Mouse (Mus musculus): ENCODE data around the gene Fam102a. TPM values are rescaled to one million over a fixed set of nuclear protein-coding genes. Genes with fewer than 3 reads are reported as not detected.
A peak's percentile ranks its signal among the peaks of the same experiment; 100 is the strongest.

Fam102a gene
- polyA plus RNA-seq, 1 experiment from 2014 or later: 21.0 TPM

DNA sequence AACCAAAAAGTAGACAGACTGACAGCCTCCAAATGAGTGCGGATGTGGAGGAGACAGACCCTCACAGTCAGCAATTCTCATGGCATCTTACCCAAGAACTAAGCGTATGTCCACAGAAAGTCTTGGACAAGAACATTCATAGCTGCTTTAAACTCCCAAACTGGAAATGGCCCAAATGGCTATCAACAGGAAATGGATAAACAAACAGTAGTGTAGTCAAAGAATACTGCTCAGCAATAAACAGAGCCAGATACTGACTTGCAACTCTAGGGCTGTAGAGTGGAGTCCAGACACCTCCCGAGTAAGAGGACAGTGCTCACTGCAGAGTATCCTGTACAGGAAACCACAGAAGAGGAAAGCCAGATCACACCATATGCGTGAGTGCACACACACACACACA is 35.8 kb upstream of the Fam102a start:
- Histone ChIP-seq H3K27ac (replicated peaks) (no peak overlapping the region), H3K4me1 (0 out of 2 replicates have a peak, but pooled peaks cover 4% of the 10 kb centered on the region), H3K4me2 (replicated peaks) (no peak overlapping the region), H3K36me3 (no peaks in the 10 kb centered on the region), H3K4me3 (replicated peaks) (no peak overlapping the region), H3K9me3 (replicated peaks) (no peaks in the 10 kb centered on the region), H3K9ac (no peak overlapping the region), H3K27me3 (no peaks in the 10 kb centered on the region)
- 89% methylated on average over 4 of the region's 4 CpGs for WGBS
- ATAC-seq (ENCODE audit: insufficient number of reproducible peaks, low FRiP score, low TSS enrichment, low read depth): no peak

DNA sequence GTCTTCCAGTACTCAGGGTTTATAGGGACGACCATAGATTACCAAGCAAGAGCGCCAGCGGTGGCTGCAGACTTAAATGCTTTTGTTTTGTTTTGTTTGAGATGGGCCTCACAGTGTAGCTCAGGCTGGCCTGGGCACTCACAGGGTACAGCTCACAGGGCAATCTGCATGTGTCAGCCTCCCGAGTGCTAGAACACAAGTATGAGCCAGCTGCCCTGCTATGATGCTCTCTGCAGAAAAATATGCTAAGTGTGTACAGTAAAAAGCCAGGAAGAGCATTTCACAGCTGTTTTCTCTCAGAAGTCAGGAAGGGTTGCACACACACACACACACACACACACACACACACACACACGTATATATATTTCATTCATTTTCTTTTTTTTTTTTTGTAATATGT is 34.7 kb upstream of the Fam102a start:
- no peak overlapping the region for H3K27ac ChIP-seq (replicated peaks)
- no peaks in the 10 kb centered on the region for H3K4me1 ChIP-seq
- H3K4me3 ChIP-seq (replicated peaks): no peak overlapping the region
- no peaks in the 10 kb centered on the region for H3K27me3 ChIP-seq
- no peaks in the 10 kb centered on the region for H3K36me3 ChIP-seq
- H3K9ac ChIP-seq: no peak overlapping the region
- 69% methylated on average over 5 of the region's 5 CpGs for WGBS
- ATAC-seq (ENCODE audit: insufficient number of reproducible peaks, low FRiP score, low TSS enrichment, low read depth): no peak
- H3K4me2 ChIP-seq (replicated peaks): no peak overlapping the region
- no peaks in the 10 kb centered on the region for H3K9me3 ChIP-seq (replicated peaks)

DNA sequence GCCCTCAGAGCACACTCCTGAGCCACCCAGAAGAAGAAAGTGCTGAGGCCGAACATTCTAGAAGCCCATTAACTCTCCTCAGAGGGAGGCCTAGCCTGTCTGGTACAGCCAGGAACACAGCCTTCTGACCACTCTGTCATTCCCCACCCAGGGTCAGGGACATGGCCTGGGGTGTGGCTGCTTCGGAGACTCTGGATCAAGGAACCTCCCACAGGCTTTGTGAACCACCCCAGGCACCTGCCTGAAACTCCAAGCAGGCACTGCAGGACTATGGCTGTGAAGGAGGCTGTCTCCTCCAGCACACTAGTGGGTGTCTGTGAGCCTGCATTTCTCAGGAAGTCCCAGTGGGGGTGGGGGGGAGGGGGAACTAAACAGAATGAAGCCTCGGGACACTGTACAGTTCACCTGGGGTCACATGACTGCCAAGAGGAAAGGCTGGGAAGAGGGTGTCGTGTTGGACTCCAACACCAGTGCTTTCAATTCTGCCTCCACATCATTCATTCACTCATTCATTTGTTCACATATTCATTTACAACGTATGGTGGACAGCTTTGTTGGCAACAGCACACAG is 33.3 kb upstream of the Fam102a start:
- 46% methylated on average over 5 of the region's 5 CpGs for WGBS
- H3K4me1 ChIP-seq: no peaks in the 10 kb centered on the region
- H3K27me3 ChIP-seq: no peaks in the 10 kb centered on the region
- no peak overlapping the region for H3K9ac ChIP-seq
- H3K27ac ChIP-seq (replicated peaks): no peak overlapping the region
- no peaks in the 10 kb centered on the region for H3K9me3 ChIP-seq (replicated peaks)
- H3K36me3 ChIP-seq: no peaks in the 10 kb centered on the region
- no peak overlapping the region for H3K4me2 ChIP-seq (replicated peaks)
- ATAC-seq (ENCODE audit: insufficient number of reproducible peaks, low FRiP score, low TSS enrichment, low read depth): peak; percentile 24; the same call in 1 of the 2 replicates
- no peak overlapping the region for H3K4me3 ChIP-seq (replicated peaks)

DNA sequence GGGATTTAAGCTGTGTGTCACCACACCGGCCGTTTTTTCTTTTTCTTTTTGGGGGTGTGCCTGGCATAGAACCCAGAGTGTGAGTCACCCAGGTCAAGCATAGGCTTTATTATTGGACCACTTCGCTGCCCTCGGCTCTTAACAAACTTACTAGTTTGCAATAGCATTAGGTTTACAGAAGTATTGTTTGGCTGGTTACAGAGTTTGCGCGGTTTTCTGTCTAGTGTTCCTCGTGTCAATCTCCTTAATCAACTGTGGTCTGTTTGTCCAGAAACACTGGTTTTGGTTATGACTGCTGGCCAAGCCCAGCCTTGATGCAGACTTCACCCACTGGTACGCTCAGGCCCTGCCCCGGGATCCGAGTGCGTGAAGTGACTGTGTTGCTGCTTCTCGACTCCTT is 32.3 kb upstream of the Fam102a start:
- Histone ChIP-seq H3K27me3 (no peaks in the 10 kb centered on the region), H3K9ac (no peak overlapping the region), H3K4me3 (replicated peaks) (no peak overlapping the region), H3K4me2 (replicated peaks) (no peak overlapping the region), H3K27ac (replicated peaks) (peak overlapping the region; percentile 34; the same call in 1 of the 2 replicates), H3K36me3 (no peaks in the 10 kb centered on the region), H3K9me3 (replicated peaks) (no peaks in the 10 kb centered on the region), H3K4me1 (no peaks in the 10 kb centered on the region)
- 76% methylated on average over 12 of the region's 12 CpGs for WGBS
- no peak for ATAC-seq (ENCODE audit: insufficient number of reproducible peaks, low FRiP score, low TSS enrichment, low read depth)

DNA sequence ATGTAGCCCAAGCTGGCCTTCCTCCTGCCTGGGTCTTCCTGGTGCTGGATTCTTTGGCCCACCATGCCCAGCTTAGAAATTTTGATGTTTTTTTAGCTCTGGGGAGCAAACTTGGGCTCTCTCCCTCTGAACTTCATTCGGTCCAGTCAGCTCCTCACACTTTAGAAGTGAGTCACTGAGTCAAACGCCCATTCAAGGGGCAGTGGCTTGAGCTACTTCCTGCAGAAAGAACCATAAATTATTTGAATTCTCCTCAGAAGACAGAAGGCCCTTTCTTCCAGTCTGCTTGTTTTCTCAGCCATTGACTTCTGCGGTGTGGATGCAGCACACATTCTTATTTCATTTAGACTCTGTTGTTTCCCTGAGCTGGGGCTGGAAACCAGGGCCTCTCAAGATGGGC is 31.5 kb upstream of the Fam102a start:
- no peaks in the 10 kb centered on the region for H3K36me3 ChIP-seq
- H3K9ac ChIP-seq: no peak overlapping the region
- peak overlapping the region; percentile 34; the same call in 1 of the 2 replicates for H3K27ac ChIP-seq (replicated peaks)
- no peaks in the 10 kb centered on the region for H3K4me1 ChIP-seq
- no peaks in the 10 kb centered on the region for H3K9me3 ChIP-seq (replicated peaks)
- no peaks in the 10 kb centered on the region for H3K27me3 ChIP-seq
- no peak overlapping the region for H3K4me3 ChIP-seq (replicated peaks)
- no peak overlapping the region for H3K4me2 ChIP-seq (replicated peaks)
- ATAC-seq (ENCODE audit: insufficient number of reproducible peaks, low FRiP score, low TSS enrichment, low read depth): no peak
- WGBS: 39% methylated on average over 3 of the region's 3 CpGs

DNA sequence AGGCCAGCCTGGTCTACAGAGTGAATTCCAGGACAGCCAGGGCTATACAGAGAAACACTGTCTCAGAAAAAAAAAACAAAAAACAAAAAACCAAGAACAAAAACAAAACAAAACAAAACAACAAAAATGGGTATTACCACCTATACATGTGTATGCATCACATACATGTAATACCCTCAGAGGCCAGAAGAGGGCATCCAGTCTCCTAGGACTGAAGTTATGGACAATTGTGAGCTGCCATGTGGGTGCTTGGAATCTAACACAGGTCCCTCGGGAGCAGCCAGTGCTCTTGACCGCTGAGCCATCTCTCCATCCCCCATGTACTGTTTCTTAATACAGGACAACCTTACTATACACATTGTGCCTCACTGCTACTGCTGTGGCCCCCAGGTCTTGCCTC is 29.6 kb upstream of the Fam102a start:
- Histone ChIP-seq H3K4me2 (replicated peaks) (no peak overlapping the region), H3K4me3 (replicated peaks) (no peak overlapping the region), H3K9me3 (replicated peaks) (no peaks in the 10 kb centered on the region), H3K4me1 (peaks cover 6% of the 10 kb centered on the region; the same call in 1 of the 2 replicates), H3K9ac (no peak overlapping the region), H3K36me3 (no peaks in the 10 kb centered on the region), H3K27me3 (no peaks in the 10 kb centered on the region), H3K27ac (replicated peaks) (no peak overlapping the region)
- no peak for ATAC-seq (ENCODE audit: insufficient number of reproducible peaks, low FRiP score, low TSS enrichment, low read depth)
- WGBS: 95% methylated on average over 2 of the region's 2 CpGs

DNA sequence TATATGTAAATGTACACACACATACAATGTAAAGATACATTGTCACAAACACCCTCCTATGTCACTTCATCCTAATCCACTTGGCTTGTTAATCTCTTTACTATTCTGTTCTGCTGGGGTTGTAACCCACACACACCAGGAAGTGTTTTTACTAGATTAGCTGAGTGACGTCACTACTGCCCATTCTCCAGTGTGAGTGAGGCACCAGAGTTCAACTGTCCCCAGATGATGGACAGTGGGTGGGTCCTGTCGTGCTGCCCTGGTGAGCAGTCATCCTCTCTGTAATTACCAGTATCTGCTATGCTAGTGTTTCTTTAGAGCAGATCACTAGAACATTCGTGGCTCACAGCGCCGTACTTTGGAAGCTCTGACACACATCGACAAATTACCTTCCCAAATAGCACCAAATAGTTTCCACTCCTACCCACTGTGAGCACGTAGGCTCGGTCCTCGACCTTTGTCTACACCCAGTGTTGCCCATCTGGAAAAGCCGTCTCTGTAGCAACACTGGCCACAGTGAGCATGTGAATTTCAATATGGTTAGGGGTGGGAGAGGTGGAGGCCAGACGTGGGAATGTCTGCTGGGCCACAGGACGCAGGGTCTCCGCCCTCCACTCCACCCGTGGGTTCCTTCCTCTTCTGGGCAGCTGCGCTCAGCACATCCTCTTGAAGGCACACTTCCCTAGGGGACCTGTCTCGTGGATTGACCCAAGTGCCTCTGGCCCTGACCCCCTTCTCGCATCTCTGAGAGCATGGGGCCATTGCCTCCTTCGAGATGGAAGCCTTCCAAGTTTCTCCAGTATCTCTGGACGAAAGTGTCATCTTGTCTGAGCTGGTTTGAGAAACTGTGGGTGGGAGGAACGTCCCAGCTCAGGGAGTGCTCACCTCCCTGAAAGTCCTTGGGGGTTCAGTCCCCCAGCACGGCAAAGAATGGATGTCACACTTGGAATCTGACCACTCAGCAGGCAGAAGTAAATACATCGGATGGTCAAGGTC is 28.2 kb upstream of the Fam102a start:
- no peaks in the 10 kb centered on the region for H3K36me3 ChIP-seq
- H3K4me3 ChIP-seq (replicated peaks): no peak overlapping the region
- 60% methylated on average over 22 of the region's 22 CpGs for WGBS
- no peaks in the 10 kb centered on the region for H3K9me3 ChIP-seq (replicated peaks)
- no peak overlapping the region for H3K4me2 ChIP-seq (replicated peaks)
- H3K4me1 ChIP-seq: peaks cover 6% of the 10 kb centered on the region; the same call in 1 of the 2 replicates
- ATAC-seq (ENCODE audit: insufficient number of reproducible peaks, low FRiP score, low TSS enrichment, low read depth): no peak
- H3K9ac ChIP-seq: no peak overlapping the region
- H3K27ac ChIP-seq (replicated peaks): no peak overlapping the region
- no peaks in the 10 kb centered on the region for H3K27me3 ChIP-seq

DNA sequence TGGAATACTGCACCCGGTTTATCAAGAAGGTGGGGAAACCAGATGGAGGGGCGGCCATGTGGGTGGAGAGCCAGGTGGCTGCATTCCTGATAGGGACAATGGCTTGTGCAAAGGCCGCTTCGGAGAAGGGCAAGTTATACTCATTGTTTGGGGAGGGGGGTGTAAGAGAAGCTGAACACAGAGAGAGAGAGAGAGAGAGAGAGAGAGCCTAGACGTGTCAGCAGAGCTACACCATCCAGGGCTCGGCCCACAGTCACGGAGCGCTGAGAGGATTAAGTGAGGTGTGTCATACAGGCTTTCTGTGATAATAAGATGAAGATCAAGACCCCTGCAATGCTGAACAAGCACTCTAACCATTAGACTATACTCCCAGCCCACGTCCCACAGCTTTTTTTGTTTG is 27.2 kb upstream of the Fam102a start:
- Histone ChIP-seq H3K4me1 (peaks cover 6% of the 10 kb centered on the region; the same call in 1 of the 2 replicates), H3K27ac (replicated peaks) (no peak overlapping the region), H3K9me3 (replicated peaks) (no peaks in the 10 kb centered on the region), H3K4me3 (replicated peaks) (no peak overlapping the region), H3K36me3 (no peaks in the 10 kb centered on the region), H3K9ac (no peak overlapping the region), H3K4me2 (replicated peaks) (no peak overlapping the region), H3K27me3 (no peaks in the 10 kb centered on the region)
- WGBS: 63% methylated on average over 9 of the region's 9 CpGs
- no peak for ATAC-seq (ENCODE audit: insufficient number of reproducible peaks, low FRiP score, low TSS enrichment, low read depth)

DNA sequence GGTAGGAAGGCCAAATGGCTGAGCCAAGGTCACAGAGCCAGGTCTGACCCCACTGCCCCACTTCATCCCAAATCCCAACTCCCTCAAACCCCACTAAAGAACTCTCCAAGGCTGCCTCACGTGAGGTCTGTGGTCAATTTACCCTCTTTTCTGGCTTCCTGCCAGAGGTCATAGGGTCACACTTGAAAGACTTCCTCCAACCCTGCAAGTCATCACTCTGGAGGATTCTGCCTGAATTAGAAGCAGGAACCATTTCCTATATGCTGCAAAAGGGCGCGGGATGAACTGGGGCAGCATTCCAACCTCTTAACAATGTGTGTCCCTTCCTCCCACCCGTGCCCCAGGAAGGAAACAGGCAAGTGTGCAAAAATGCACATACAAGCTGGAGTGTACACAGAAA is 25.8 kb upstream of the Fam102a start:
- ATAC-seq (ENCODE audit: insufficient number of reproducible peaks, low FRiP score, low TSS enrichment, low read depth): no peak
- H3K4me2 ChIP-seq (replicated peaks): no peak overlapping the region
- 15% methylated on average over 4 of the region's 4 CpGs for WGBS
- H3K9me3 ChIP-seq (replicated peaks): no peaks in the 10 kb centered on the region
- H3K4me1 ChIP-seq: peaks cover 6% of the 10 kb centered on the region; the same call in 1 of the 2 replicates
- H3K27me3 ChIP-seq: no peaks in the 10 kb centered on the region
- H3K4me3 ChIP-seq (replicated peaks): no peak overlapping the region
- H3K27ac ChIP-seq (replicated peaks): 0 out of 2 replicates have a peak overlapping the region, but pooled peaks have one; percentile 1
- H3K36me3 ChIP-seq: no peaks in the 10 kb centered on the region
- H3K9ac ChIP-seq: no peak overlapping the region

DNA sequence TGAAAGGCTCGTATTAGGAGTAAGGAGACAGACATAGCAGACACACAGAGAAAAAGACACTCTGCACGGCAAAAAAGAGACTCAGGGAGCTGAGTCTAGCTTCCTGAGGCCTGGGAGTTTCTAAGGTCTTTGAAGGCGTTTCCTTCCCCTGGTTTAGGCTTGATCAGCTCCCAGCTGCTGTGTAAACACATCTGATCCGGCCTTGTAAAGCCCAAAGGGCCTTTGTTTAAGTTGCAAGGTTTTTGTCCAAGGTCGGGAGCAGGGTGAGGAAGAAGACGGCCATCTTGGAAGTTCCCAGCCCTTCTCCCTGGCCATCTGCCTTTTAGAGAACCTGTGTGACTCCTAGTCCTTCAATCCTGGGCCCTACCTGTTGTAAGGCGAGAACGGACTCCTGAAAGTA is 25.2 kb upstream of the Fam102a start:
- 34% methylated on average over 8 of the region's 8 CpGs for WGBS
- no peaks in the 10 kb centered on the region for H3K36me3 ChIP-seq
- H3K27me3 ChIP-seq: no peaks in the 10 kb centered on the region
- no peaks in the 10 kb centered on the region for H3K9me3 ChIP-seq (replicated peaks)
- H3K27ac ChIP-seq (replicated peaks): peak overlapping the region; percentile 1; the same call in 1 of the 2 replicates
- no peak overlapping the region for H3K4me3 ChIP-seq (replicated peaks)
- no peak overlapping the region for H3K9ac ChIP-seq
- no peak overlapping the region for H3K4me2 ChIP-seq (replicated peaks)
- no peak for ATAC-seq (ENCODE audit: insufficient number of reproducible peaks, low FRiP score, low TSS enrichment, low read depth)
- peaks cover 6% of the 10 kb centered on the region; the same call in 1 of the 2 replicates for H3K4me1 ChIP-seq

DNA sequence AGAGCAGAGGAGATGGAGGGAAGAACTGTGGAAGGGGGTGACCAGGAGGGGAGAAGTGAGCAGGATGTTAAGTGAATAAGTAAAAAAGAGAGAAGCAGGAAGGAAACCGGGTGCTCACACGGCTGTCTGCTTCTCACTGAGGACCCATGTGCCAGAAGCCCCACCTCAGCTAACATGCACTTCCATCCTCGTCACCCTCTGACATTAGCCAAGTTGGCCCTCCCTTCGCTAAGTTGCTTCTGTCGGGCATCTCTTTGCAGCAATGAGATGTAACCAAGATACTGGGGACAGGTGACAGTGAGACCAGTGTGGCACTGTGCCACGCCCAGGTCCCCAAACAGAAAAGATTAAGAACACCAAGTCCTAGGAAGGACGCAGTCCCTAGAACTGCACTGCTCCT is 22.5 kb upstream of the Fam102a start:
- Histone ChIP-seq H3K4me1 (peaks cover 6% of the 10 kb centered on the region; the same call in 1 of the 2 replicates), H3K27ac (replicated peaks) (no peak overlapping the region), H3K4me2 (replicated peaks) (no peak overlapping the region), H3K9me3 (replicated peaks) (no peaks in the 10 kb centered on the region), H3K9ac (no peak overlapping the region), H3K27me3 (no peaks in the 10 kb centered on the region), H3K4me3 (replicated peaks) (no peak overlapping the region), H3K36me3 (no peaks in the 10 kb centered on the region)
- no peak for ATAC-seq (ENCODE audit: insufficient number of reproducible peaks, low FRiP score, low TSS enrichment, low read depth)
- WGBS: 82% methylated on average over 7 of the region's 7 CpGs
